Mouse (Mus musculus) gastrocnemius, adult 18-20 months (tissue): ENCODE data around the gene Cdca4. TPM values are rescaled to one million over a fixed set of nuclear protein-coding genes. Genes with fewer than 3 reads are reported as not detected.

Experiments
- total RNA-seq, 2 experiments: library from RNA; stranded (reverse); gene quantifications; 2 replicates each; pipeline ENCODE4 v1.2.3; 2021

The Cdca4 gene
- total RNA-seq, 2 experiments from 2014 or later = 2.2 to 2.8 TPM

Other genes starting within 250 kb of the Cdca4 start
- gene Inf2, start 240.6 kb downstream of the Cdca4 start, total RNA-seq = 10 to 100 TPM in 1 of 2 experiments, 1 to 10 TPM in 1; 7.7 to 11.0 TPM
- gene Adssl1, start 209.4 kb downstream of the Cdca4 start, total RNA-seq = 1,000 to 10,000 TPM in 1 of 2 experiments, 100 to 1,000 TPM in 1; 975 to 1,075 TPM
- gene Siva1, start 184.7 kb downstream of the Cdca4 start, total RNA-seq = 10 to 100 TPM; 21.6 to 22.7 TPM
- 10 to 100 TPM; 44.7 to 49.5 TPM for gene Akt1, start 154.5 kb downstream of the Cdca4 start, total RNA-seq
- under 1 TPM; 0.59 to 0.90 TPM for gene Zbtb42, start 150.6 kb downstream of the Cdca4 start, total RNA-seq
- 10 to 100 TPM in 1 of 2 experiments, 1 to 10 TPM in 1; 9.0 to 12.8 TPM for gene Cep170b, start 109.0 kb downstream of the Cdca4 start, total RNA-seq
- 1 to 10 TPM; 1.3 to 3.4 TPM for gene Pld4, start 68.8 kb downstream of the Cdca4 start, total RNA-seq
- 1 to 10 TPM; 7.2 to 7.8 TPM for gene Ahnak2, start 26.8 kb downstream of the Cdca4 start, total RNA-seq
- under 1 TPM; 0.34 to 0.57 TPM for gene Clba1, start 20.5 kb downstream of the Cdca4 start, total RNA-seq
- under 1 TPM in 1 of 2 experiments, not detected in 1; 0.14 TPM for gene Gpr132, start 38.8 kb upstream of the Cdca4 start, total RNA-seq
- gene Jag2, start 100.4 kb upstream of the Cdca4 start, total RNA-seq = 10 to 100 TPM; 22.1 to 24.0 TPM
- gene Nudt14, start 112.7 kb upstream of the Cdca4 start, total RNA-seq = 1 to 10 TPM; 6.5 to 7.6 TPM
- gene Btbd6, start 147.1 kb upstream of the Cdca4 start, total RNA-seq = 10 to 100 TPM; 19.6 to 20.4 TPM
- gene Brf1, start 171.3 kb upstream of the Cdca4 start, total RNA-seq = 10 to 100 TPM; 17.8 to 18.5 TPM
- 10 to 100 TPM; 33.7 to 35.0 TPM for gene Pacs2, start 185.1 kb upstream of the Cdca4 start, total RNA-seq
- under 1 TPM in 1 of 2 experiments, not detected in 1; 0.27 TPM for gene Tex22, start 245.1 kb upstream of the Cdca4 start, total RNA-seq